Mouse (Mus musculus) ES-E14 (cell line): ENCODE results near the gene Btd. TPM values are rescaled to one million over a fixed set of nuclear protein-coding genes. Genes with fewer than 3 reads are reported as not detected.

Experiments used
- DNase-seq: peaks from one replicate; pipeline ENCODE4 v3.0.0-alpha.2; 2013; ENCODE audit warnings: low read depth, low spot score
- H3K27ac ChIP-seq: 2 replicates; pipeline ENCODE4 v1.5.1; 2012; ENCODE audit warnings: low read depth, mild to moderate bottlenecking, low read length, moderate library complexity, mixed read lengths; ENCODE audit not compliant: poor library complexity, insufficient read depth, severe bottlenecking
- H3K36me3 ChIP-seq: 2 replicates; pipeline ENCODE4 v1.6.1; 2012; ENCODE audit warnings: mild to moderate bottlenecking, low read length, moderate library complexity, mixed read lengths; ENCODE audit not compliant: control insufficient read depth, poor library complexity, insufficient read depth, severe bottlenecking
- H3K4me1 ChIP-seq, 2 experiments: fragments of 150-350 bp in 1 of 2; sonication (generic) in 1 of 2; 2 replicates each; pipeline ENCODE4 v1.6.1; 2012; ENCODE audit warnings: low read length in 2 of 2, mild to moderate bottlenecking in 1 of 2, mixed read lengths in 1 of 2; ENCODE audit not compliant: control insufficient read depth in 2 of 2, insufficient read depth in 2 of 2, poor library complexity in 1 of 2
- H3K4me3 ChIP-seq, 2 experiments: fragments of 150-350 bp in 1 of 2; sonication (generic) in 1 of 2; 2 replicates each; pipeline ENCODE4 v1.5.1; 2012; ENCODE audit warnings: low read length in 2 of 2, low read depth in 1 of 2, mild to moderate bottlenecking in 1 of 2, mixed read lengths in 1 of 2; ENCODE audit not compliant: insufficient read depth in 1 of 2, poor library complexity in 1 of 2, severe bottlenecking in 1 of 2
- H3K9ac ChIP-seq: 2 replicates; pipeline ENCODE4 v1.6.1; 2012; ENCODE audit warnings: low read depth, mild to moderate bottlenecking, low read length, mixed read lengths; ENCODE audit not compliant: poor library complexity, insufficient read depth, severe bottlenecking
- H3K9me3 ChIP-seq: fragments of 150-350 bp; sonication (generic); 2 replicates; pipeline ENCODE4 v1.6.1; 2012; ENCODE audit warnings: low read depth, mild to moderate bottlenecking, low read length; ENCODE audit not compliant: control insufficient read depth, insufficient read depth
- CHD2 ChIP-seq: IDR thresholded peaks from 2 replicates; pipeline ENCODE4 v1.6.1; 2014; ENCODE audit warnings: mild to moderate bottlenecking, low read depth, low read length, inconsistent platforms
- HCFC1 ChIP-seq: IDR thresholded peaks from 2 replicates; pipeline ENCODE4 v1.6.1; 2012; ENCODE audit warnings: low read length, inconsistent platforms, borderline replicate concordance; ENCODE audit not compliant: insufficient read depth
- MAFK ChIP-seq: IDR thresholded peaks from 2 replicates; pipeline ENCODE4 v1.6.1; 2014; ENCODE audit warnings: mild to moderate bottlenecking, low read depth, low read length, inconsistent platforms; ENCODE audit not compliant: insufficient read depth
- ZC3H11A ChIP-seq: IDR thresholded peaks from 2 replicates; pipeline ENCODE4 v1.6.1; 2012; ENCODE audit warnings: low read depth, mild to moderate bottlenecking, inconsistent platforms, low read length, borderline replicate concordance
- ZNF384 ChIP-seq: IDR thresholded peaks from 2 replicates; pipeline ENCODE4 v1.6.1; 2012; ENCODE audit warnings: low read depth, low read length, inconsistent platforms
- in situ Hi-C, 2 experiments: fragments of 600-800 bp; cut with MboI; formaldehyde crosslinking; loops; one replicate each; pipeline ENCODE4 v1.15.1; 2025; ENCODE audit warnings: low sequenced_read_pairs in 2 of 2, inconsistent platforms in 1 of 2; ENCODE audit not compliant: unreplicated experiment in 2 of 2
- total RNA-seq: library from RNA; depleted of rRNA; stranded (reverse); fragments of 300-350 nt; gene quantifications from 2 replicates; pipeline ENCODE4 v1.2.3, GENCODE M21; 2012

The Btd gene
- total RNA-seq, 1 experiment = 8.1 TPM

DNA sequence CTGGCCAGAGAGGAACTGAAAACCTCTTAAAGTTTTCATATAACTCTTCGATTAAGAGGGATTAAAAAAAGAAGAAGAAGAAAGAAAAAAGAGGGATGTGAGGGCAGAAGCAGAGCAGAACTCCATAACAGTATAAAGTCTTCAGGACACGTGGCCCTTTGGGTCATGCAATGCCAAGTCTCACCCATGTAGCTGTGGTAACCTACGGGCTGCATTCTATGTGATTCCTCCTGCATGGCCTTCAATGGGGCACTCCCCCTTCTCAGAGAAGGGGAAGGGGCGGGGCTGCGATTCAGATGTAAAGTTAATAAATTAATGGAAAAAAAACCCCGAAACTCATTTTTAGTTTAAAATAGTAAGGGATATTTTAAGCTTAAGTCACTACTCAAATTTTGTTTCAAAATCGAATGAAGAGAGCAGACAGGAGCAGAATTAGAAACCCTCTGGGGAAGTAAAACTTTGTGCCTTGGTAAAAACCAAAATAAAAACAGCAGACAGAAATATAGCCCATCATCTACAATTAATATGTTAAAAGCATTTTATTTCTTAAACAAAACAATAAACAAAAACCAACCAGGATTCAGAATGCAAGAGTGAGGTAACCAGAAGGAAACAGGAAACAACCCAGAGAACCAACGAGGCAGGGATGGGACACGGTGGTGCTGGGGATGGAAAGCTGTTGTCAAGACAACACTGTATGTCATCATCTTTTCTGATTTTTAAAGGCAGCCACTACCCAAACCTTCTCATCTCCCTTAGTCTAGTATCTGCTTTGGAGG lies 55.6 kb downstream of the Btd start:
- H3K27ac ChIP-seq = no peak overlapping the region
- H3K4me1 ChIP-seq = no peaks in the 10 kb centered on the region
- in situ Hi-C loops = no loop called here
- no peak for TF ChIP-seq CHD2
- no peak for TF ChIP-seq MAFK
- TF ChIP-seq ZNF384 = no peak
- no peak for TF ChIP-seq ZC3H11A
- no peak for TF ChIP-seq HCFC1
- peaks cover 3% of the 10 kb centered on the region for H3K36me3 ChIP-seq
- H3K9me3 ChIP-seq = no peaks in the 10 kb centered on the region; the same call in 1 of the 2 replicates
- no peak overlapping the region for H3K9ac ChIP-seq
- no peak overlapping the region for H3K4me3 ChIP-seq
- DNase-seq = no peak

DNA sequence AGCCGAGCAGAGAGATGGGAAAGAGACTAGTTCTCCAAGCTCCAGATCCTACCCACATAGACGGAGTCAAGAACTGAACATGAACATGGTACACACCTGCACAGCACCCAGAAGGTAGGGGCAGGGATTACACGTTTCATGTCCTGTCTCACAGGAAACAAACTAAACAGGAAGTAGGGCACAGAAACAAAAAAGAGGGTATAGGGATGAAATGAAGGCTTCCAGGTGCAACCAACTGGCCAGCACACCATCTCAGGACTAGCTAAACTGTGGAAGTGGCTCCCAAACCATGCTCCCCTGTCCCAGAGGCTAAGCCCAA lies 56.1 kb downstream of the Btd start:
- TF ChIP-seq HCFC1 = no peak
- TF ChIP-seq MAFK = no peak
- no peak for TF ChIP-seq CHD2
- no peak for TF ChIP-seq ZNF384
- no peak for TF ChIP-seq ZC3H11A
- peaks cover 8% of the 10 kb centered on the region for H3K36me3 ChIP-seq
- H3K9me3 ChIP-seq = no peaks in the 10 kb centered on the region; the same call in 1 of the 2 replicates
- no peak overlapping the region for H3K9ac ChIP-seq
- H3K4me1 ChIP-seq = no peaks in the 10 kb centered on the region
- H3K27ac ChIP-seq = no peak overlapping the region
- in situ Hi-C loops = no loop called here
- no peak overlapping the region for H3K4me3 ChIP-seq
- no peak for DNase-seq

DNA sequence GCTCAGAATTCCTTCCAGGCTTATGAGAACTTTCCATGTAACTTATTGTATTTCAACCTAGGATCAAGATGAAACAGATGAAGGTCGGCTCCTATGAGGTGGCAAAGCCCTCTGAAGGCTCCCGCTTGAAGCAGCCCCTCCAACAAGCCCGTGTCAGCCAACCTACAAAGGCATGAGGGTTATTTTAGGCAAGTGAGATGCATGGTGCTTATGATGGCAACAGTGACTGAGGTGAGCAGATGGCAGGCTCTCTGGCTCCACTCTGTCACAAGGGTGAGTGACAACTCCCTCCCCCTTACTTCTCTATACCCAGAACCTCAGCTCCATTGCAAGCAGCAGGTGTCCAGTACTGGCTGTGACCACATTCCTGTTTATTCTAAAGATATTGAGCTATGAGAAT lies 56.5 kb downstream of the Btd start:
- in situ Hi-C loops = no loop called here
- TF ChIP-seq ZNF384 (no peak), HCFC1 (no peak), CHD2 (no peak), MAFK (no peak)
- H3K4me3 ChIP-seq = no peak overlapping the region
- H3K27ac ChIP-seq = no peak overlapping the region
- H3K36me3 ChIP-seq = peaks cover 9% of the 10 kb centered on the region
- DNase-seq = no peak
- H3K9ac ChIP-seq = no peak overlapping the region
- H3K9me3 ChIP-seq = no peaks in the 10 kb centered on the region; the same call in 1 of the 2 replicates
- H3K4me1 ChIP-seq = no peaks in the 10 kb centered on the region

DNA sequence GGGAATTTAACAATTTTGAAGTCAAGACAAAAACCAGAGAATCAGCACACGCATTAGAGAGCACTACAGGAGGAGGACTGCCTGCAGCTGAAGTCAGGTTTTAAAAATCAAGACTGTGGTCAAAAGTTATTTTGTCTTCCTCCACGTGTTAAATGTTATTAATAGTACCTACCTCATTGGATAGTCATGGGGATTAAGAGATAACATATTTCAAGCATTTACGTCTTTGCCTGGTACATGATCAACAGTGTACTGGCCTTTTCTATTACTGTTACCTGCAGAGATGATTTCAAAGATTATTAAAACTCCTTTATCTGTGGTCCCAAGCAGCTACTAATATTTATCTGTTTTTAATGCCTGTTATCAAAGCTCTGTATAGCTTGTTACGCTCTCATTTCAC lies 56.9 kb downstream of the Btd start:
- Histone ChIP-seq H3K4me1 (no peaks in the 10 kb centered on the region), H3K36me3 (peaks cover 9% of the 10 kb centered on the region), H3K9me3 (no peaks in the 10 kb centered on the region; the same call in 1 of the 2 replicates), H3K9ac (no peak overlapping the region), H3K27ac (no peak overlapping the region), H3K4me3 (no peak overlapping the region)
- TF ChIP-seq MAFK (no peak), ZNF384 (no peak), CHD2 (no peak), ZC3H11A (no peak), HCFC1 (no peak)
- no peak for DNase-seq
- in situ Hi-C loops = no loop called here

DNA sequence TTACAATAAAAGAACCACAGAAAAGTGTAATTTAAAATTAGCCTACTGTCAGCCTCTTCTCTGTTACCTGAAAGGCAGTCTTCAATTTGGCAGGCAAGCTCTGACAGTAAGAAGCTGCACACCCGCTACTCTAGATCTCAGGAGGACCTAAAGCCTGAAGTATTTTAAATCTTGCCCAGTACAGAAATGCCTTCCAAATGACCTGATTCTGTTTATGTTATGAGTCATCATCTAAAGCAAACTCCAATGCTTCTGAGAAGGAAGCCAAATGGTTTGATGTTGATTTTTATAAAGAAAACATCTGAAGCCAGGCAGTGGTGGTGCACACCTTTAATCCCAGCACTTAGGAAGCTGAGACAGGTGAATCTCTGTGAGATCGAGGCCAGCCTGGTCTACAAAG lies 59.5 kb downstream of the Btd start:
- no peaks in the 10 kb centered on the region; the same call in 1 of the 2 replicates for H3K9me3 ChIP-seq
- no peak overlapping the region for H3K9ac ChIP-seq
- in situ Hi-C loops = no loop called here
- DNase-seq = no peak
- no peaks in the 10 kb centered on the region for H3K4me1 ChIP-seq
- peaks cover 17% of the 10 kb centered on the region for H3K36me3 ChIP-seq
- no peak overlapping the region for H3K4me3 ChIP-seq
- TF ChIP-seq HCFC1 (no peak), MAFK (no peak), ZNF384 (no peak), CHD2 (no peak), ZC3H11A (no peak)
- H3K27ac ChIP-seq = no peak overlapping the region
